Mouse (Mus musculus): ENCODE data around the gene Srsf9.

Gene Srsf9

GRCm38 (mm10) chr5:115326256-115326831 lies 633 bp upstream of the Srsf9 start:
- no peak for DNase-seq

GRCm38 (mm10) chr5:115327610-115328548 lies 902 bp downstream of the Srsf9 start:
- peak; percentile 56 for DNase-seq

GRCm38 (mm10) chr5:115330955-115331354 lies 4.0 kb downstream of the Srsf9 start:
- no peak for DNase-seq

GRCm38 (mm10) chr5:115333626-115334025 lies 6.6 kb downstream of the Srsf9 start:
- DNase-seq, result no peak

GRCm38 (mm10) chr5:115340007-115340406 lies 13.0 kb downstream of the Srsf9 start:
- no peak for DNase-seq

- DNase-seq, result peak; percentile 85
Measured at GRCm38 (mm10) chr5:115340577-115341313, 13.8 kb downstream of the Srsf9 start, which contains the start of the genes Gatc and Triap1. Gatc (minus strand) TSS chr5:115341178. Triap1 (plus strand) TSS chr5:115341225.

- no peak for DNase-seq
Measured at GRCm38 (mm10) chr5:115341314-115342165, 14.6 kb downstream of the Srsf9 start.

GRCm38 (mm10) chr5:115347564-115347963 lies 20.6 kb downstream of the Srsf9 start:
- peak; percentile 88 for DNase-seq

- DNase-seq, result peak; percentile 98
Measured at GRCm38 (mm10) chr5:115348546-115349224, 21.7 kb downstream of the Srsf9 start, which contains the start of gene Cox6a1. Cox6a1 (minus strand) TSS chr5:115348981.

- DNase-seq, result no peak
Measured at GRCm38 (mm10) chr5:115349225-115349555, 22.2 kb downstream of the Srsf9 start.

GRCm38 (mm10) chr5:115351348-115351747 lies 24.4 kb downstream of the Srsf9 start:
- no peak for DNase-seq

- no peak for DNase-seq
Measured at GRCm38 (mm10) chr5:115355070-115355469, 28.1 kb downstream of the Srsf9 start.

GRCm38 (mm10) chr5:115358872-115359271 lies 31.9 kb downstream of the Srsf9 start:
- peak; percentile 83 for DNase-seq

- no peak for DNase-seq
Measured at GRCm38 (mm10) chr5:115359438-115359837, 32.5 kb downstream of the Srsf9 start.

- no peak for DNase-seq
Measured at GRCm38 (mm10) chr5:115359851-115360372, 32.9 kb downstream of the Srsf9 start.

- DNase-seq, result no peak
Measured at GRCm38 (mm10) chr5:115362216-115362615, 35.2 kb downstream of the Srsf9 start.

GRCm38 (mm10) chr5:115362819-115363714 lies 36.1 kb downstream of the Srsf9 start:
- DNase-seq, result no peak

- no peak for DNase-seq
Measured at GRCm38 (mm10) chr5:115364782-115365181, 37.8 kb downstream of the Srsf9 start.

GRCm38 (mm10) chr5:115371736-115372135 lies 44.8 kb downstream of the Srsf9 start:
- no peak for DNase-seq

GRCm38 (mm10) chr5:115373441-115374203 lies 46.6 kb downstream of the Srsf9 start:
- no peak for DNase-seq
